ENCODE assay signal across 17 mouse cellular contexts in genomic region chr9:18431687-18432086, GRCm38 (mm10). TPM values are rescaled to one million over a fixed set of nuclear protein-coding genes. Genes with fewer than 3 reads are reported as not detected.
DNase-seq lines count a peak whose midpoint lies in the region; ATAC-seq and TF ChIP-seq lines count a peak whose summit lies in the region.
"Had no signal": no experiment of that assay in that cellular context is flagged by ENCODE, and none has a peak within 500 bp of the region (broad histone marks: within the 10 kb centered on the region; RNA-seq: fewer than 3 reads in every experiment).

No protein-coding gene starts in this region.

- no peaks in the 10 kb centered on the region for H3K27me3 ChIP-seq in midbrain, embryonic 14.5 days (ENCODE audit: control insufficient read depth, insufficient read depth, low read length)
- H3K27me3 ChIP-seq in midbrain, embryonic 15.5 days (replicated peaks), result no peaks in the 10 kb centered on the region
- H3K27me3 ChIP-seq: embryonic facial prominence, embryonic 15.5 days; liver, embryonic 12.5 days; neural tube, embryonic 13.5 days had no signal

- no peak overlapping the region for H3K4me3 ChIP-seq in midbrain, embryonic 14.5 days (replicated peaks; ENCODE audit: low read depth, low read length)
- no peak overlapping the region for H3K4me3 ChIP-seq in midbrain, embryonic 15.5 days
- H3K4me3 ChIP-seq: embryonic facial prominence, embryonic 15.5 days; liver, embryonic 12.5 days; neural tube, embryonic 13.5 days had no signal

- 81% methylated on average over 10 of the region's 10 CpGs for WGBS in midbrain, embryonic 14.5 days
- WGBS in midbrain, embryonic 15.5 days, result 82% methylated on average over 10 of the region's 10 CpGs

- TF ChIP-seq POLR2A in brain, embryonic 14.5 days (IDR thresholded peaks at IDR 0.05; ENCODE audit: borderline replicate concordance, extremely low read depth, insufficient read depth, insufficient read length, poor library complexity, severe bottlenecking), result no peak

- H3K27ac ChIP-seq in midbrain, embryonic 14.5 days (replicated peaks; ENCODE audit: low read depth, low read length), result no peak overlapping the region
- H3K27ac ChIP-seq in midbrain, embryonic 15.5 days, result no peak overlapping the region
- H3K27ac ChIP-seq: embryonic facial prominence, embryonic 15.5 days; liver, embryonic 12.5 days; neural tube, embryonic 13.5 days had no signal

- no peak overlapping the region for H3K9ac ChIP-seq in midbrain, embryonic 14.5 days (replicated peaks; ENCODE audit: low read length)
- H3K9ac ChIP-seq in midbrain, embryonic 15.5 days, result no peak overlapping the region
- H3K9ac ChIP-seq: embryonic facial prominence, embryonic 15.5 days; liver, embryonic 12.5 days; neural tube, embryonic 13.5 days had no signal

- intact Hi-C loops in heart, postnatal 36 days (cut with DNase I), result no loop called here

- no peaks in the 10 kb centered on the region for H3K9me3 ChIP-seq in midbrain, embryonic 14.5 days (ENCODE audit: control insufficient read depth, low read length)
- H3K9me3 ChIP-seq in midbrain, embryonic 15.5 days, result no peaks in the 10 kb centered on the region
- H3K9me3 ChIP-seq: embryonic facial prominence, embryonic 15.5 days; G1E; liver, embryonic 12.5 days; neural tube, embryonic 13.5 days had no signal

- no peak for ATAC-seq in midbrain, embryonic 14.5 days (ENCODE audit: low FRiP score, low TSS enrichment)
- ATAC-seq in midbrain, embryonic 15.5 days (replicated peaks), result no peak
- ATAC-seq: hindbrain, embryonic 16.5 days; liver, embryonic 12.5 days had no signal

- TF ChIP-seq CTCF in brain, embryonic 14.5 days (IDR thresholded peaks at IDR 0.05; ENCODE audit: borderline replicate concordance, extremely low read depth, insufficient read depth, insufficient read length), result no peak

- no peaks in the 10 kb centered on the region for H3K4me1 ChIP-seq in midbrain, embryonic 14.5 days (ENCODE audit: control insufficient read depth, insufficient read depth, low read length)
- H3K4me1 ChIP-seq in midbrain, embryonic 15.5 days, result no peaks in the 10 kb centered on the region
- H3K4me1 ChIP-seq: embryonic facial prominence, embryonic 15.5 days; liver, embryonic 12.5 days; neural tube, embryonic 13.5 days had no signal

- no peaks in the 10 kb centered on the region for H3K36me3 ChIP-seq in midbrain, embryonic 14.5 days (ENCODE audit: control insufficient read depth, insufficient read depth, low read length)
- no peaks in the 10 kb centered on the region for H3K36me3 ChIP-seq in midbrain, embryonic 15.5 days (replicated peaks)
- H3K36me3 ChIP-seq: embryonic facial prominence, embryonic 15.5 days; G1E; liver, embryonic 12.5 days; neural tube, embryonic 13.5 days had no signal

- H3K4me2 ChIP-seq in midbrain, embryonic 14.5 days (ENCODE audit: low read length), result no peak overlapping the region
- no peak overlapping the region for H3K4me2 ChIP-seq in midbrain, embryonic 15.5 days
- H3K4me2 ChIP-seq: embryonic facial prominence, embryonic 15.5 days; liver, embryonic 12.5 days; neural tube, embryonic 13.5 days had no signal

- DNase-seq in heart, adult 11 months, result peak; percentile 88
- no peak for DNase-seq in heart, postnatal 36 days
- peak; percentile 17 for DNase-seq in midbrain, embryonic 14.5 days
- peak; percentile 56 for DNase-seq in brain, embryonic 14.5 days (ENCODE audit: low read depth)
- peak; percentile 6 to 8 for DNase-seq in layer of hippocampus, postnatal 25 days (ENCODE audit: extremely low spot score in 1 of 2, low spot score in 1 of 2)
- DNase-seq in thymus, postnatal 0 days (ENCODE audit: low spot score), result no peak
- DNase-seq: gastrocnemius, postnatal 14 days; kidney, postnatal 25 days; thymus, postnatal 36 days had no signal

RNA-seq across cellular contexts. Expression of gene Mbd3l2, which starts 1.2 kb away (rescaled TPM):
- not detected for total RNA-seq in heart, postnatal 36 days (2021)
- polyA plus RNA-seq in midbrain, embryonic 14.5 days (2014; fragmentation: Nextera tagmentation; extraction: Ambion mirVana), result 0.11 and 0.16 TPM in 2 replicates
- 0.10 and 0.13 TPM in 2 replicates for polyA plus RNA-seq in midbrain, embryonic 15.5 days (2015; fragmentation: Nextera tagmentation; extraction: Ambion mirVana)
- not detected in 2 replicates for polyA plus RNA-seq in brain, embryonic 14.5 days (2012; rRNA removed)
- total RNA-seq in layer of hippocampus, postnatal 25 days (2021), result not detected
- polyA plus RNA-seq in thymus, postnatal 0 days (2015; fragmentation: Nextera tagmentation; extraction: Ambion mirVana), result not detected in 2 replicates
- total RNA-seq: gastrocnemius, postnatal 14 days; megakaryocyte-erythroid progenitor cell, adult 5-6 weeks had no signal
- polyA plus RNA-seq: embryonic facial prominence, embryonic 15.5 days; G1E; hindbrain, embryonic 16.5 days; liver, embryonic 12.5 days; neural tube, embryonic 13.5 days; spleen, adult 2 months had no signal

RNA-seq across cellular contexts. Expression of gene Ubtfl1, which starts 27.5 kb away (rescaled TPM):
- not detected for total RNA-seq in heart, postnatal 36 days (2021)
- not detected in 2 replicates for polyA plus RNA-seq in midbrain, embryonic 14.5 days (2014; fragmentation: Nextera tagmentation; extraction: Ambion mirVana)
- polyA plus RNA-seq in midbrain, embryonic 15.5 days (2015; fragmentation: Nextera tagmentation; extraction: Ambion mirVana), result not detected in 2 replicates
- not detected in 2 replicates for polyA plus RNA-seq in brain, embryonic 14.5 days (2012; rRNA removed)
- not detected for total RNA-seq in layer of hippocampus, postnatal 25 days (2021)
- polyA plus RNA-seq in thymus, postnatal 0 days (2015; fragmentation: Nextera tagmentation; extraction: Ambion mirVana), result not detected in 2 replicates
- total RNA-seq: gastrocnemius, postnatal 14 days; megakaryocyte-erythroid progenitor cell, adult 5-6 weeks had no signal
- polyA plus RNA-seq: embryonic facial prominence, embryonic 15.5 days; G1E; hindbrain, embryonic 16.5 days; liver, embryonic 12.5 days; neural tube, embryonic 13.5 days; spleen, adult 2 months had no signal

RNA-seq across cellular contexts. Expression of gene Naalad2, which starts 28.9 kb away (rescaled TPM):
- 10 to 100 TPM in 1 of 2 experiments, 1 to 10 TPM in 1; 7.4 to 10.5 TPM for total RNA-seq in heart, postnatal 36 days (2021)
- 0.88 and 1.8 TPM in 2 replicates for polyA plus RNA-seq in midbrain, embryonic 14.5 days (2014; fragmentation: Nextera tagmentation; extraction: Ambion mirVana)
- polyA plus RNA-seq in midbrain, embryonic 15.5 days (2015; fragmentation: Nextera tagmentation; extraction: Ambion mirVana), result 1.7 and 1.9 TPM in 2 replicates
- polyA plus RNA-seq in brain, embryonic 14.5 days (2012; rRNA removed), result 1.3 and 1.5 TPM in 2 replicates
- total RNA-seq in layer of hippocampus, postnatal 25 days (2021), result under 1 TPM; 0.40 to 0.66 TPM
- 1.5 and 2.8 TPM in 2 replicates for polyA plus RNA-seq in thymus, postnatal 0 days (2015; fragmentation: Nextera tagmentation; extraction: Ambion mirVana)
- total RNA-seq: megakaryocyte-erythroid progenitor cell, adult 5-6 weeks had no signal
- polyA plus RNA-seq: G1E had no signal

RNA-seq across cellular contexts. Expression of gene Zfp558, which starts 46.4 kb away (rescaled TPM):
- total RNA-seq in heart, postnatal 36 days (2021), result 1 to 10 TPM; 1.2 to 1.5 TPM
- 41.4 and 55.1 TPM in 2 replicates for polyA plus RNA-seq in midbrain, embryonic 14.5 days (2014; fragmentation: Nextera tagmentation; extraction: Ambion mirVana)
- 45.4 and 54.8 TPM in 2 replicates for polyA plus RNA-seq in midbrain, embryonic 15.5 days (2015; fragmentation: Nextera tagmentation; extraction: Ambion mirVana)
- 27.9 and 32.1 TPM in 2 replicates for polyA plus RNA-seq in brain, embryonic 14.5 days (2012; rRNA removed)
- total RNA-seq in layer of hippocampus, postnatal 25 days (2021), result 1 to 10 TPM; 2.2 to 5.0 TPM
- polyA plus RNA-seq in thymus, postnatal 0 days (2015; fragmentation: Nextera tagmentation; extraction: Ambion mirVana), result 1.2 and 1.8 TPM in 2 replicates

RNA-seq across cellular contexts. Expression of gene Mbd3l1, which starts 46.5 kb away (rescaled TPM):
- total RNA-seq in heart, postnatal 36 days (2021), result not detected
- not detected in 2 replicates for polyA plus RNA-seq in midbrain, embryonic 14.5 days (2014; fragmentation: Nextera tagmentation; extraction: Ambion mirVana)
- polyA plus RNA-seq in midbrain, embryonic 15.5 days (2015; fragmentation: Nextera tagmentation; extraction: Ambion mirVana), result not detected in 2 replicates
- not detected in 2 replicates for polyA plus RNA-seq in brain, embryonic 14.5 days (2012; rRNA removed)
- total RNA-seq in layer of hippocampus, postnatal 25 days (2021), result not detected
- not detected in 2 replicates for polyA plus RNA-seq in thymus, postnatal 0 days (2015; fragmentation: Nextera tagmentation; extraction: Ambion mirVana)
- total RNA-seq: G1E; gastrocnemius, postnatal 14 days; megakaryocyte-erythroid progenitor cell, adult 5-6 weeks had no signal
- polyA plus RNA-seq: embryonic facial prominence, embryonic 15.5 days; G1E; hindbrain, embryonic 16.5 days; liver, embryonic 12.5 days; neural tube, embryonic 13.5 days; spleen, adult 2 months had no signal

Comparison
In these comparisons a context has a peak if more than half of its experiments do, and no peak if none do; other contexts are left out.
1. DNase-seq: peak in heart, adult 11 months (single experiment), midbrain, embryonic 14.5 days (single experiment), brain, embryonic 14.5 days (single experiment) and layer of hippocampus, postnatal 25 days (2 of 2); none in heart, postnatal 36 days (0 of 2) and thymus, postnatal 0 days (single experiment).